Mouse (Mus musculus) testis, adult 2 months (tissue): ENCODE data around the gene Thsd4.

Experiments used
- CTCF ChIP-seq: fragments of 200-500 bp; IDR thresholded peaks from 2 replicates; pipeline ENCODE4 v1.5.1; 2012; ENCODE audit warnings: low read depth, mild to moderate bottlenecking, inconsistent platforms, low read length, moderate library complexity; ENCODE audit not compliant: control insufficient read depth, insufficient read depth, insufficient replicate concordance
- POLR2A ChIP-seq: fragments of 200-500 bp; IDR thresholded peaks from 2 replicates; pipeline ENCODE4 v1.6.1; 2012; ENCODE audit warnings: low read depth, mild to moderate bottlenecking, inconsistent platforms, low read length, moderate library complexity; ENCODE audit not compliant: control insufficient read depth

- no peak for TF ChIP-seq CTCF
- TF ChIP-seq POLR2A = no peak
Measured at GRCm38 (mm10) chr9:60311594-60312128, 210.2 kb downstream of the Thsd4 start.
